Mouse (Mus musculus) granulocyte monocyte progenitor cell, adult 5-6 weeks (primary cell): ENCODE measurements around the gene Sidt1. TPM values are rescaled to one million over a fixed set of nuclear protein-coding genes. Genes with fewer than 3 reads are reported as not detected.

Experiments
- ATAC-seq: replicated peaks from 2 replicates; pipeline ENCODE4 v1.8.0; 2016; ENCODE audit warnings: mild to moderate bottlenecking, moderate TSS enrichment, inconsistent platforms; ENCODE audit not compliant: poor library complexity, severe bottlenecking
- total RNA-seq, 2 experiments: library from RNA; stranded (forward) in 1 of 2; stranded (reverse) in 1 of 2; fragments of 200-712, 200-1000 nt in 1 of 2; fragments of >200 nt in 1 of 2; fragmentation: Nextera tagmentation in 1 of 2; gene quantifications; 2 replicates each; pipeline ENCODE4 v1.2.3; 2014 to 2017

Sidt1 gene
- total RNA-seq (2014; fragmentation: Nextera tagmentation), result not detected in 2 replicates
- total RNA-seq (2017), result 0.26 TPM in 1 of 2 replicates, not detected in the other

GRCm38 (mm10) chr16:44332861-44333284 lies at the start of gene Sidt1:
TSS of gene Sidt1 (minus strand) at chr16:44333196.
- ATAC-seq, result peak; percentile 75

GRCm38 (mm10) chr16:44381578-44381977 lies 48.6 kb upstream of the Sidt1 start:
- no peak for ATAC-seq

GRCm38 (mm10) chr16:44380006-44380405 lies 47.0 kb upstream of the Sidt1 start:
- no peak for ATAC-seq

GRCm38 (mm10) chr16:44375459-44375858 lies 42.5 kb upstream of the Sidt1 start:
- ATAC-seq, result no peak

GRCm38 (mm10) chr16:44365522-44365921 lies 32.5 kb upstream of the Sidt1 start:
- ATAC-seq, result no peak

GRCm38 (mm10) chr16:44361921-44362890 lies 29.2 kb upstream of the Sidt1 start:
- no peak for ATAC-seq

- ATAC-seq, result peak; percentile 96
Measured at GRCm38 (mm10) chr16:44357571-44358268, 24.7 kb upstream of the Sidt1 start.

- ATAC-seq, result peak; percentile 35
Measured at GRCm38 (mm10) chr16:44356291-44356690, 23.3 kb upstream of the Sidt1 start.

GRCm38 (mm10) chr16:44349801-44350397 lies 16.9 kb upstream of the Sidt1 start:
- ATAC-seq, result no peak

- ATAC-seq, result peak; percentile 91
Measured at GRCm38 (mm10) chr16:44347071-44347901, 14.3 kb upstream of the Sidt1 start, which contains the start of gene Spice1. TSS of gene Spice1 (plus strand) at chr16:44347121.

- ATAC-seq, result no peak
Measured at GRCm38 (mm10) chr16:44337541-44337940, 4.5 kb upstream of the Sidt1 start.

- ATAC-seq, result peak; percentile 41
Measured at GRCm38 (mm10) chr16:44331995-44332860, 768 bp downstream of the Sidt1 start.

- ATAC-seq, result no peak
Measured at GRCm38 (mm10) chr16:44331671-44331994, 1.4 kb downstream of the Sidt1 start.

GRCm38 (mm10) chr16:44331154-44331553 lies 1.8 kb downstream of the Sidt1 start:
- no peak for ATAC-seq

GRCm38 (mm10) chr16:44330657-44331056 lies 2.3 kb downstream of the Sidt1 start:
- ATAC-seq, result no peak

GRCm38 (mm10) chr16:44328644-44329043 lies 4.4 kb downstream of the Sidt1 start:
- ATAC-seq, result 0 out of 2 replicates have a peak, but pooled peaks have one; percentile 20

- ATAC-seq, result no peak
Measured at GRCm38 (mm10) chr16:44320232-44320631, 12.8 kb downstream of the Sidt1 start.

- no peak for ATAC-seq
Measured at GRCm38 (mm10) chr16:44316350-44316749, 16.6 kb downstream of the Sidt1 start.

- no peak; the same call in 1 of the 2 replicates for ATAC-seq
Measured at GRCm38 (mm10) chr16:44313422-44313821, 19.6 kb downstream of the Sidt1 start.
